Mouse (Mus musculus) liver, embryonic 12.5 days (tissue): ENCODE measurements around the gene Zbtb7b. TPM values are rescaled to one million over a fixed set of nuclear protein-coding genes. Genes with fewer than 3 reads are reported as not detected.

Experiments
- ATAC-seq: fragments of 200-750 bp; cut with Nextera tagmentation; 2 replicates; pipeline ENCODE4 v1.8.0; 2017; ENCODE audit warnings: moderate number of reproducible peaks, mild to moderate bottlenecking, moderate library complexity
- H3K27ac ChIP-seq: fragments of 300-500 bp; sonication (generic); 2 replicates; pipeline ENCODE4 v1.5.1; 2016; ENCODE audit warnings: mild to moderate bottlenecking
- H3K27me3 ChIP-seq: fragments of 300-500 bp; sonication (generic); replicated peaks from 2 replicates; pipeline ENCODE4 v1.6.1; 2016; ENCODE audit warnings: mild to moderate bottlenecking, moderate library complexity
- H3K36me3 ChIP-seq: fragments of 300-500 bp; sonication (generic); 2 replicates; pipeline ENCODE4 v1.6.1; 2016; ENCODE audit warnings: mild to moderate bottlenecking, moderate library complexity
- H3K4me1 ChIP-seq: fragments of 300-500 bp; sonication (generic); 2 replicates; pipeline ENCODE4 v1.6.1; 2016
- H3K4me2 ChIP-seq: fragments of 300-500 bp; sonication (generic); 2 replicates; pipeline ENCODE4 v1.6.1; 2016; ENCODE audit warnings: mild to moderate bottlenecking, moderate library complexity
- H3K4me3 ChIP-seq: fragments of 300-500 bp; sonication (generic); 2 replicates; pipeline ENCODE4 v1.5.1; 2016; ENCODE audit warnings: mild to moderate bottlenecking, moderate library complexity
- H3K9ac ChIP-seq: fragments of 300-500 bp; sonication (generic); 2 replicates; pipeline ENCODE4 v1.6.1; 2016; ENCODE audit warnings: mild to moderate bottlenecking, moderate library complexity
- H3K9me3 ChIP-seq: fragments of 300-500 bp; sonication (generic); replicated peaks from 2 replicates; pipeline ENCODE4 v1.6.1; 2016; ENCODE audit warnings: mild to moderate bottlenecking, moderate library complexity
- WGBS: fragments of 180-500 bp; shearing (Covaris S2); methylation state at CpG from one replicate; pipeline ENCODE4 v1.1.7; 2016; ENCODE audit not compliant: insufficient replicate concordance; 5-methylcytosine and 5-hydroxymethylcytosine counted together
- polyA plus RNA-seq: library from polyadenylated mRNA; unstranded; fragments of >200 nt; fragmentation: Nextera tagmentation; extraction: Ambion mirVana; gene quantifications from 2 replicates; pipeline ENCODE4 v1.2.1, GENCODE M21; 2016

Gene Zbtb7b
- polyA plus RNA-seq, 1 experiment from 2014 or later, result 1.6 TPM

DNA sequence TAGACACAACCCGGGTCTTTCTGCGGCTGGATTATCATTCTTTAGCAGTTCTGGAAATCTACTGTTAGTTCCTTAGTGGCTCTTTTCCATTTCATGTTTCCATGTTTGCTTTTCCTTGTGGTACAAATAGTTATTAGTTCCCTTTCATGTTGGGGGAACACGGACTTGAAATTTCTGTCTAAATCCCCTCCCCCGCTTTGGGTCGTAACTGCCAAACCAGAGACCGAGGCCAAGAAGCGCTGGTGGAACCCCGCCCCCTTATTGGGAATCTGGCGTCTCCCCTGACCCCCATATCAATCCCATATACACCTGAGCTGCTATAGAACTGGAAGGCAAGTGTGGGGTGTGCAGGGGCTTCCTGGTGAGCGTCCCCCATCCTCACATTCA is 836 bp upstream of the Zbtb7b start:
- peak overlapping the region; percentile 63 for H3K4me3 ChIP-seq
- peaks cover 27% of the 10 kb centered on the region for H3K27me3 ChIP-seq
- peak overlapping the region; percentile 85; the same call in 1 of the 2 replicates for H3K27ac ChIP-seq
- peak overlapping the region; percentile 98 for H3K4me2 ChIP-seq
- no peaks in the 10 kb centered on the region for H3K9me3 ChIP-seq
- H3K4me1 ChIP-seq, result peaks cover 67% of the 10 kb centered on the region
- ATAC-seq, result no peak
- peak overlapping the region; percentile 81 for H3K9ac ChIP-seq
- peaks cover 14% of the 10 kb centered on the region; the same call in 1 of the 2 replicates for H3K36me3 ChIP-seq
- 3% methylated on average over 10 of the region's 10 CpGs for WGBS

- H3K27ac ChIP-seq, result peak overlapping the region; percentile 85
- peaks cover 9% of the 10 kb centered on the region; the same call in 1 of the 2 replicates for H3K36me3 ChIP-seq
- peak overlapping the region; percentile 81 for H3K9ac ChIP-seq
- WGBS, result under 1% methylated on average over 11 of the region's 12 CpGs
- H3K4me2 ChIP-seq, result peak overlapping the region; percentile 98
- H3K4me3 ChIP-seq, result peak overlapping the region; percentile 63
- H3K4me1 ChIP-seq, result peaks cover 72% of the 10 kb centered on the region
- peaks cover 31% of the 10 kb centered on the region for H3K27me3 ChIP-seq
- ATAC-seq, result peak; percentile 19
- H3K9me3 ChIP-seq, result no peaks in the 10 kb centered on the region
Observed at GRCm38 (mm10) chr3:89394894-89395256, 299 bp upstream of the Zbtb7b start.

DNA sequence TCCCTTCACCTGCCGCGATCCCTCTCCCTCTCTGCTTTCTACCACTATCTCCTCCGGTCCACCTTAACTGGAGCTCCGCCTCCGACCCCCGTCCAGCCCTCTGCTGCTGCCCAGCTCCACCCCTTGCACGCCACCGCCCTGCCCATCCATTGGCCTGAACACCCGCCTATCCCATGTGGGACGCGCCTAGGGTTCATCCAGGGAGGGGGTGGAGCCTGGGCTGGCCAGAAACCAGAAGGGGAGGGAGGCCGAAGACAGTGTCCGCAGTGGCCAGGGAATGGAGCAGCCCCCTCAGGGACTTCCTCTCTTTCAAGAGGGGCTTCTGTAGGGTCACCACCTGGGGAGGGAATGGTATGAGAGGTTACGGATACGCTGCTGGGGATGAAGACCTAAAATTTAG is 971 bp downstream of the Zbtb7b start:
- Histone ChIP-seq H3K36me3 (no peaks in the 10 kb centered on the region), H3K4me3 (peak overlapping the region; percentile 63), H3K9ac (peak overlapping the region; percentile 81), H3K27me3 (peaks cover 31% of the 10 kb centered on the region), H3K9me3 (no peaks in the 10 kb centered on the region), H3K4me2 (peak overlapping the region; percentile 98), H3K27ac (peak overlapping the region; percentile 85), H3K4me1 (peaks cover 85% of the 10 kb centered on the region)
- ATAC-seq, result peak; percentile 93
- under 1% methylated on average over 15 of the region's 15 CpGs for WGBS

- H3K4me2 ChIP-seq, result peak overlapping the region; percentile 98
- under 1% methylated on average over 22 of the region's 24 CpGs for WGBS
- peak overlapping the region; percentile 63 for H3K4me3 ChIP-seq
- H3K36me3 ChIP-seq, result no peaks in the 10 kb centered on the region
- H3K27me3 ChIP-seq, result peaks cover 31% of the 10 kb centered on the region
- H3K9me3 ChIP-seq, result no peaks in the 10 kb centered on the region
- ATAC-seq, result no peak
- peak overlapping the region; percentile 67 for H3K9ac ChIP-seq
- peak overlapping the region; percentile 70 for H3K27ac ChIP-seq
- peaks cover 90% of the 10 kb centered on the region for H3K4me1 ChIP-seq
Observed at GRCm38 (mm10) chr3:89392871-89393311, 1.7 kb downstream of the Zbtb7b start.

GRCm38 (mm10) chr3:89391663-89392511 is 2.7 kb downstream of the Zbtb7b start:
- H3K9me3 ChIP-seq, result no peaks in the 10 kb centered on the region
- peak overlapping the region; percentile 70 for H3K27ac ChIP-seq
- no peak for ATAC-seq
- H3K4me2 ChIP-seq, result peak overlapping the region; percentile 98
- under 1% methylated on average over 55 of the region's 56 CpGs for WGBS
- H3K4me1 ChIP-seq, result peaks cover 98% of the 10 kb centered on the region
- H3K27me3 ChIP-seq, result peaks cover 31% of the 10 kb centered on the region
- peak overlapping the region; percentile 63 for H3K4me3 ChIP-seq
- H3K9ac ChIP-seq, result peak overlapping the region; percentile 67
- H3K36me3 ChIP-seq, result no peaks in the 10 kb centered on the region

GRCm38 (mm10) chr3:89390699-89391662 is 3.6 kb downstream of the Zbtb7b start:
- WGBS, result 31% methylated on average over 19 of the region's 19 CpGs
- H3K36me3 ChIP-seq, result no peaks in the 10 kb centered on the region
- H3K4me1 ChIP-seq, result peaks cover 91% of the 10 kb centered on the region
- H3K4me3 ChIP-seq, result peak overlapping the region; percentile 63
- ATAC-seq, result no peak
- peaks cover 31% of the 10 kb centered on the region for H3K27me3 ChIP-seq
- peak overlapping the region; percentile 98 for H3K4me2 ChIP-seq
- H3K27ac ChIP-seq, result peak overlapping the region; percentile 70
- peak overlapping the region; percentile 67 for H3K9ac ChIP-seq
- no peaks in the 10 kb centered on the region for H3K9me3 ChIP-seq

DNA sequence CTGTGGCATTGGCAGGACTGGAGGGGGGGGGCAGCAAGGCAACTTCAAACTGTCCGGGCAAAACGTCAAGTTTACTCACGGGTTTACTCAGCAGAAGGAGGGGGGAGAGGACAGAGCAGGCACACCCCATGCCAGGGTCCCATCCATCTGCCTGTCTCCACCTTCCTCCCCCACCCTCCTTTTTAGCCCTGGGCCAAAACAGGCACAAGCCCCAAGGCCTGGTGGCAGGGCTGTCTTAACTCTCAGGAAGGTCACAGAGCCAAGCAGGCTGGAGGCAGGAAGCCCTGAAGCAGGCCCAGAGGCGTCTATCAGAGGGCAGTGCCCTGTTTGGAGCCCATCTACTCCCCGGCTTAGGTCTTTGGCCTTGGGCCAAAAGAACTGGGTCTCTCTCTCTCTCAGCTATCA is 4.5 kb downstream of the Zbtb7b start:
- Histone ChIP-seq H3K36me3 (no peaks in the 10 kb centered on the region), H3K9ac (no peak overlapping the region), H3K4me3 (no peak overlapping the region), H3K27me3 (peaks cover 37% of the 10 kb centered on the region), H3K9me3 (no peaks in the 10 kb centered on the region), H3K27ac (peak overlapping the region; percentile 70; the same call in 1 of the 2 replicates), H3K4me1 (peaks cover 91% of the 10 kb centered on the region), H3K4me2 (peak overlapping the region; percentile 98; the same call in 1 of the 2 replicates)
- ATAC-seq, result no peak
- WGBS, result 61% methylated on average over 5 of the region's 5 CpGs

GRCm38 (mm10) chr3:89388901-89389740 is 5.5 kb downstream of the Zbtb7b start:
- Histone ChIP-seq H3K36me3 (no peaks in the 10 kb centered on the region), H3K27me3 (peaks cover 37% of the 10 kb centered on the region), H3K9me3 (no peaks in the 10 kb centered on the region), H3K9ac (no peak overlapping the region), H3K27ac (peak overlapping the region; percentile 41; the same call in 1 of the 2 replicates), H3K4me3 (no peak overlapping the region), H3K4me1 (peaks cover 86% of the 10 kb centered on the region), H3K4me2 (peak overlapping the region; percentile 17; the same call in 1 of the 2 replicates)
- ATAC-seq, result no peak
- 29% methylated on average over 6 of the region's 6 CpGs for WGBS

DNA sequence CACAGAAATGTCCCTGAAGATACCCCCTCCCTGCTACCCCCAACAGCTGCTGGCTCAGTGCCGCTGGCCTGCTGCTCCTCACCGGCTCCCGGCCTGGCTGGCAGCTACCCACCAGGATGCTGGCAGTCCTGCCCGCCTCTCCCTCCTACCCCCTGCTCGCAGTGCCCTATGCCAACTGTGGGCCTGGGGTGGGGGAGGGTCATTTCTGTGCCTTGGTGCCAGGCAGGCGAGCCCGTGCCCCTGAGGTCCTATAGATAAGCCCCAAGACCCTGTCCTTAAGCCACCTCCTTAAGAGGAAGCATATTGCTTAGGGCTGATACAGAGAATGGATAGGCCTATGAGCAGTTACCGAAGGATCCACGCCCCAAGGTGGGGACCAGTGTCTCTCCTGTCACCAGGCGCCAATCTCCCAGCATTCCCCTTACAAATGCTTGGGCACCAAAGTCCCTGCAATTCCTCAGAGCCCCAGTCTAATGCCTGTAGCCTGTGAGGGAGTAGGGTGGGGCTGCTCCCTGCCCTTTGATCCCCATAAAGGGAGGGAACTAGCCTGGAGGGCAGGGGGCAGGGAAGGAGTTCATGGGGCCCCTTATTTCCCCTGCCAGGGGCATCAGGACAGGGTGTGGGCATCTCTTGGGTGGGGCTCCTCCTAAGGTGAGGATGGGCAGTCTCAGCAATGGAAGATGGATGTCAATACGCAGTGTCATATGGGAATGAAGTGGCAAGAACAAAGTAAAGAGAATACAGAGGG is 6.3 kb downstream of the Zbtb7b start:
- Histone ChIP-seq H3K27ac (peak overlapping the region; percentile 49; the same call in 1 of the 2 replicates), H3K27me3 (peaks cover 37% of the 10 kb centered on the region), H3K4me2 (peak overlapping the region; percentile 32), H3K4me1 (peaks cover 80% of the 10 kb centered on the region), H3K4me3 (0 out of 2 replicates have a peak overlapping the region, but pooled peaks have one; percentile 6), H3K9ac (no peak overlapping the region), H3K9me3 (no peaks in the 10 kb centered on the region), H3K36me3 (no peaks in the 10 kb centered on the region)
- 45% methylated on average over 11 of the region's 11 CpGs for WGBS
- ATAC-seq, result no peak

GRCm38 (mm10) chr3:89387632-89388031 is 6.9 kb downstream of the Zbtb7b start:
- Histone ChIP-seq H3K36me3 (no peaks in the 10 kb centered on the region), H3K27me3 (peaks cover 32% of the 10 kb centered on the region), H3K4me1 (peaks cover 73% of the 10 kb centered on the region), H3K9ac (no peak overlapping the region), H3K9me3 (no peaks in the 10 kb centered on the region), H3K4me3 (no peak overlapping the region), H3K27ac (no peak overlapping the region), H3K4me2 (peak overlapping the region; percentile 32)
- WGBS, result 67% methylated on average over 11 of the region's 11 CpGs
- ATAC-seq, result no peak
